In genomic region chrX:169676313-169676712, GRCm38 (mm10) we compare ENCODE assay signal across 24 mouse cellular contexts. TPM values are rescaled to one million over a fixed set of nuclear protein-coding genes. Genes with fewer than 3 reads are reported as not detected.
DNase-seq lines count a peak whose midpoint lies in the region; ATAC-seq and TF ChIP-seq lines count a peak whose summit lies in the region.
"Had no signal": no experiment of that assay in that cellular context is flagged by ENCODE, and none has a peak within 500 bp of the region (broad histone marks: within the 10 kb centered on the region; RNA-seq: fewer than 3 reads in every experiment).

No protein-coding gene starts in this region.

- H3K9ac ChIP-seq in limb, embryonic 14.5 days (ENCODE audit: low read depth, low read length, severe bottlenecking): no peak overlapping the region
- H3K9ac ChIP-seq in MEL (ENCODE audit: control insufficient read depth, low read depth, low read length, poor library complexity, severe bottlenecking): no peak overlapping the region
- H3K9ac ChIP-seq in midbrain, embryonic 16.5 days (ENCODE audit: low read depth, low read length): no peak overlapping the region
- no peak overlapping the region for H3K9ac ChIP-seq in hindbrain, postnatal 0 days (replicated peaks; ENCODE audit: low read length)
- H3K9ac ChIP-seq: forebrain, embryonic 13.5 days; hindbrain, embryonic 12.5 days had no signal

- no peaks in the 10 kb centered on the region for H3K9me3 ChIP-seq in limb, embryonic 14.5 days (ENCODE audit: control insufficient read depth, low read length)
- H3K9me3 ChIP-seq in limb, embryonic 10.5 days (replicated peaks): no peaks in the 10 kb centered on the region
- H3K9me3 ChIP-seq in MEL (replicated peaks; ENCODE audit: insufficient read depth, low read length): no peaks in the 10 kb centered on the region
- H3K9me3 ChIP-seq in midbrain, embryonic 16.5 days (replicated peaks; ENCODE audit: control insufficient read depth, low read length, poor library complexity, severe bottlenecking): no peaks in the 10 kb centered on the region
- no peaks in the 10 kb centered on the region for H3K9me3 ChIP-seq in hindbrain, postnatal 0 days (ENCODE audit: low read length)
- H3K9me3 ChIP-seq: forebrain, embryonic 13.5 days; heart, embryonic 10.5 days; hindbrain, embryonic 12.5 days had no signal

- no peak for ATAC-seq in limb, embryonic 14.5 days (ENCODE audit: low FRiP score, low read depth)
- peak; percentile 84 for ATAC-seq in erythroid progenitor cell, adult 5-6 weeks (replicated peaks; ENCODE audit: low FRiP score, poor library complexity, severe bottlenecking)
- no peak for ATAC-seq in midbrain, embryonic 16.5 days
- no peak for ATAC-seq in hindbrain, postnatal 0 days
- ATAC-seq: activated CD4-positive, CD25-positive, alpha-beta regulatory T cell, adult 4 months; forebrain, embryonic 13.5 days; hindbrain, embryonic 16.5 days; Patski had no signal

- H3K27ac ChIP-seq in limb, embryonic 14.5 days (replicated peaks; ENCODE audit: low read depth, low read length): no peak overlapping the region
- no peak overlapping the region for H3K27ac ChIP-seq in limb, embryonic 10.5 days
- no peak overlapping the region for H3K27ac ChIP-seq in MEL (ENCODE audit: control insufficient read depth, low read depth, low read length)
- H3K27ac ChIP-seq in midbrain, embryonic 16.5 days (ENCODE audit: low read length): no peak overlapping the region
- H3K27ac ChIP-seq in hindbrain, postnatal 0 days: no peak overlapping the region
- H3K27ac ChIP-seq: forebrain, embryonic 13.5 days; gastrocnemius, adult 2 months; heart, embryonic 10.5 days; hindbrain, embryonic 12.5 days had no signal

- peak; percentile 41 to 55; a peak in 2 of 4 replicates for TF ChIP-seq EP300 in MEL (IDR thresholded peaks at IDR 0.05; ENCODE audit: low read depth in 1 of 2, low read length in 2 of 2)

- peak; percentile 36 for DNase-seq in limb, embryonic 14.5 days (ENCODE audit: low spot score)
- DNase-seq in limb, embryonic 10.5 days (ENCODE audit: low spot score): no peak
- peak; percentile 28 for DNase-seq in MEL (ENCODE audit: low read depth, low spot score)
- DNase-seq in brain, adult 2 months (ENCODE audit: low read depth, low spot score): peak; percentile 11
- no peak for DNase-seq in kidney, adult 8-10 months
- DNase-seq in hindbrain, postnatal 0 days (ENCODE audit: low spot score): no peak
- DNase-seq: adrenal gland, postnatal 36 days; cerebellum, adult 11-12 months; cerebellum, adult 9-10 months; cerebellum, postnatal 25 days; gastrocnemius, adult 2 months; gastrocnemius, postnatal 36 days; heart, adult 11 months; heart, postnatal 10 days; heart, postnatal 4 days; kidney, adult 11 months had no signal

- no peak for TF ChIP-seq CTCF in MEL (IDR thresholded peaks at IDR 0.05 in 2 of 3, conservative IDR thresholded peaks at IDR 0.05 in 1 of 3; ENCODE audit: control insufficient read depth in 1 of 3, insufficient read depth in 1 of 3, low read depth in 2 of 3, low read length in 3 of 3, poor library complexity in 1 of 3, severe bottlenecking in 1 of 3)
- TF ChIP-seq CTCF in hindbrain, postnatal 0 days (IDR thresholded peaks at IDR 0.05; ENCODE audit: low read depth): no peak

- H3K79me2 ChIP-seq in MEL (ENCODE audit: control insufficient read depth, insufficient read depth, low read length, poor library complexity): no peaks in the 10 kb centered on the region

- WGBS in limb, embryonic 14.5 days: 37% methylated on average over 4 of the region's 4 CpGs
- 67% methylated on average over 4 of the region's 4 CpGs for WGBS in limb, embryonic 10.5 days
- WGBS in midbrain, embryonic 16.5 days: 62% methylated on average over 4 of the region's 4 CpGs
- WGBS in hindbrain, postnatal 0 days: 63% methylated on average over 4 of the region's 4 CpGs

- H3K27me3 ChIP-seq in limb, embryonic 14.5 days (ENCODE audit: control insufficient read depth, insufficient read depth, low read length): no peaks in the 10 kb centered on the region
- peaks cover 69% of the 10 kb centered on the region for H3K27me3 ChIP-seq in limb, embryonic 10.5 days (ENCODE audit: low read depth, poor library complexity, severe bottlenecking)
- no peaks in the 10 kb centered on the region for H3K27me3 ChIP-seq in MEL (ENCODE audit: control insufficient read depth in 1 of 2, insufficient read depth in 2 of 2, low read length in 2 of 2)
- H3K27me3 ChIP-seq in midbrain, embryonic 16.5 days (ENCODE audit: control insufficient read depth, insufficient read depth, low read depth, low read length): no peaks in the 10 kb centered on the region; the same call in 1 of the 2 replicates
- no peaks in the 10 kb centered on the region for H3K27me3 ChIP-seq in hindbrain, postnatal 0 days (ENCODE audit: insufficient read depth, low read length)
- H3K27me3 ChIP-seq: Patski had no signal

- H3K36me3 ChIP-seq in limb, embryonic 14.5 days (ENCODE audit: control insufficient read depth, insufficient read depth, low read length): no peaks in the 10 kb centered on the region
- H3K36me3 ChIP-seq in limb, embryonic 10.5 days: no peaks in the 10 kb centered on the region
- H3K36me3 ChIP-seq in MEL (ENCODE audit: control insufficient read depth in 1 of 2, insufficient read depth in 2 of 2, low read length in 2 of 2): peaks cover 0 to 3% of the 10 kb centered on the region in 2 experiments; a peak in 1 of 4 replicates
- H3K36me3 ChIP-seq in midbrain, embryonic 16.5 days (ENCODE audit: control insufficient read depth, insufficient read depth, low read length): no peaks in the 10 kb centered on the region
- H3K36me3 ChIP-seq in hindbrain, postnatal 0 days (ENCODE audit: insufficient read depth, low read length): no peaks in the 10 kb centered on the region
- H3K36me3 ChIP-seq: heart, embryonic 10.5 days; hindbrain, embryonic 12.5 days had no signal

- H3K4me3 ChIP-seq in limb, embryonic 14.5 days (replicated peaks; ENCODE audit: low read length): no peak overlapping the region
- no peak overlapping the region for H3K4me3 ChIP-seq in limb, embryonic 10.5 days
- H3K4me3 ChIP-seq in MEL (ENCODE audit: control insufficient read depth in 1 of 2, insufficient read depth in 1 of 2, low read depth in 2 of 2, low read length in 2 of 2): no peak overlapping the region
- H3K4me3 ChIP-seq in midbrain, embryonic 16.5 days (ENCODE audit: low read depth, low read length): no peak overlapping the region
- no peak overlapping the region for H3K4me3 ChIP-seq in hindbrain, postnatal 0 days (ENCODE audit: low read length)
- H3K4me3 ChIP-seq: forebrain, embryonic 13.5 days; gastrocnemius, adult 2 months; heart, embryonic 10.5 days; hindbrain, embryonic 12.5 days had no signal

- TF ChIP-seq RAD21 in MEL (IDR thresholded peaks at IDR 0.05; ENCODE audit: low read depth, low read length): no peak

- H3K4me1 ChIP-seq in limb, embryonic 14.5 days (ENCODE audit: control insufficient read depth, insufficient read depth, low read length): no peaks in the 10 kb centered on the region
- H3K4me1 ChIP-seq in limb, embryonic 10.5 days: no peaks in the 10 kb centered on the region
- no peaks in the 10 kb centered on the region for H3K4me1 ChIP-seq in MEL (ENCODE audit: control insufficient read depth in 1 of 2, insufficient read depth in 2 of 2, low read length in 2 of 2)
- H3K4me1 ChIP-seq in midbrain, embryonic 16.5 days (ENCODE audit: control insufficient read depth, insufficient read depth, low read length): no peaks in the 10 kb centered on the region
- H3K4me1 ChIP-seq in hindbrain, postnatal 0 days (ENCODE audit: insufficient read depth, low read length): no peaks in the 10 kb centered on the region
- H3K4me1 ChIP-seq: forebrain, embryonic 13.5 days; heart, embryonic 10.5 days; hindbrain, embryonic 12.5 days had no signal

- TF ChIP-seq POLR2A in limb, embryonic 14.5 days (IDR thresholded peaks at IDR 0.05; ENCODE audit: borderline replicate concordance, extremely low read depth, insufficient read depth, insufficient read length): no peak
- no peak for TF ChIP-seq POLR2A in MEL (IDR thresholded peaks at IDR 0.05; ENCODE audit: control insufficient read depth in 1 of 2, insufficient read depth in 1 of 2, low read depth in 1 of 2, low read length in 2 of 2, poor library complexity in 1 of 2)

- no peak overlapping the region for H3K4me2 ChIP-seq in limb, embryonic 14.5 days (replicated peaks; ENCODE audit: low read depth, low read length, severe bottlenecking)
- no peak overlapping the region for H3K4me2 ChIP-seq in midbrain, embryonic 16.5 days (ENCODE audit: low read length)
- no peak overlapping the region for H3K4me2 ChIP-seq in hindbrain, postnatal 0 days (ENCODE audit: low read depth, low read length)
- H3K4me2 ChIP-seq: forebrain, embryonic 13.5 days; hindbrain, embryonic 12.5 days had no signal

TF ChIP-seq in MEL, 35 proteins besides CTCF, POLR2A, EP300 and RAD21:
- TF ChIP-seq ETS1 (IDR thresholded peaks at IDR 0.05; ENCODE audit: low read depth, low read length) (peak; percentile 41; the same call in 1 of the 2 replicates), BHLHE40 (IDR thresholded peaks at IDR 0.05; ENCODE audit: borderline replicate concordance, low read depth, low read length) (no peak), POLR2AphosphoS5 (IDR thresholded peaks at IDR 0.05; ENCODE audit: borderline replicate concordance, low read depth, low read length) (no peak), TCF12 (IDR thresholded peaks at IDR 0.05; ENCODE audit: low read depth, low read length) (peak; percentile 68; the same call in 1 of the 2 replicates), CHD2 (IDR thresholded peaks at IDR 0.05; ENCODE audit: low read length) (no peak), RCOR1 (IDR thresholded peaks at IDR 0.05; ENCODE audit: low read depth, low read length) (0 out of 2 replicates have a peak, but pooled peaks have one; percentile 12), GATA1 (IDR thresholded peaks at IDR 0.05; ENCODE audit: low read depth, low read length) (peak; percentile 32; the same call in 1 of the 2 replicates)

RNA-seq across cellular contexts. Expression of gene Mid1, which starts 8.7 kb away (rescaled TPM):
- polyA plus RNA-seq in limb, embryonic 14.5 days (2012; rRNA removed): 17.3 and 24.7 TPM in 2 replicates
- 11.1 and 12.5 TPM in 2 replicates for polyA plus RNA-seq in limb, embryonic 14.5 days (2014; fragmentation: Nextera tagmentation; extraction: Ambion mirVana)
- polyA plus RNA-seq in limb, embryonic 10.5 days (2016; fragmentation: Nextera tagmentation; extraction: Ambion mirVana): 12.0 and 14.1 TPM in 2 replicates
- total RNA-seq in MEL (2012; rRNA removed): 1.4 and 1.5 TPM in 2 replicates
- 1 to 10 TPM in 1 of 2 experiments, not detected in 1; 7.8 TPM for polyA plus RNA-seq in MEL (2012; ENCODE audit: insufficient read depth in 1 of 2, insufficient read length in 2 of 2, low read depth in 1 of 2, low replicate concordance in 2 of 2, missing spikeins in 1 of 2)
- total RNA-seq in erythroid progenitor cell, adult 5-6 weeks (2015; ENCODE audit: low replicate concordance): 6.1 and 29.8 TPM in 2 replicates
- total RNA-seq in erythroid progenitor cell, adult 5-6 weeks (2017; ENCODE audit: low replicate concordance): 0.83 and 6.9 TPM in 2 replicates
- 4.9 and 7.6 TPM in 2 replicates for polyA plus RNA-seq in midbrain, embryonic 16.5 days (2015; fragmentation: Nextera tagmentation; extraction: Ambion mirVana)
- total RNA-seq in hindbrain, postnatal 0 days (2014; rRNA removed): 6.1 and 8.5 TPM in 2 replicates
- 3.8 TPM in 2 replicates for polyA plus RNA-seq in hindbrain, postnatal 0 days (2015; fragmentation: Nextera tagmentation; extraction: Ambion mirVana)

Comparison
In these comparisons a context has a peak if more than half of its experiments do, and no peak if none do; other contexts are left out.
1. DNase-seq: peak in limb, embryonic 14.5 days (single experiment), MEL (single experiment) and brain, adult 2 months (single experiment); none in limb, embryonic 10.5 days (single experiment), kidney, adult 8-10 months (0 of 2) and hindbrain, postnatal 0 days (single experiment).